In genomic region chrX:51680428-51681169, GRCm38 (mm10) we compare ENCODE assay signal across 8 mouse cellular contexts. TPM values are rescaled to one million over a fixed set of nuclear protein-coding genes. Genes with fewer than 3 reads are reported as not detected.
DNase-seq lines count a peak whose midpoint lies in the region; ATAC-seq and TF ChIP-seq lines count a peak whose summit lies in the region.

No protein-coding gene starts in this region.

- TF ChIP-seq POLR2A in cortical plate, adult 2 months (IDR thresholded peaks at IDR 0.05; ENCODE audit: extremely low read depth, insufficient read depth, low read length) = no peak

- peak; percentile 34 for DNase-seq in right cerebral cortex, adult 18-20 months
- no peak for DNase-seq in right cerebral cortex, postnatal 25 days
- peak; percentile 7 for DNase-seq in kidney, adult 9 months
- peak; percentile 42 for DNase-seq in liver, embryonic 11.5 days (ENCODE audit: low spot score)
- peak; percentile 2 for DNase-seq in ovary, postnatal 14 days (ENCODE audit: low spot score)
- no peak for DNase-seq in thymus, postnatal 10 days (ENCODE audit: low spot score in 2 of 2)

- peak overlapping the region; percentile 97 for H3K4me3 ChIP-seq in cortical plate, adult 2 months (ENCODE audit: insufficient read depth, low read length)
- peak overlapping the region; percentile 45 for H3K4me3 ChIP-seq in liver, embryonic 11.5 days (ENCODE audit: low read depth, low read length)

- H3K9ac ChIP-seq in liver, embryonic 11.5 days (ENCODE audit: low read depth, low read length) = peak overlapping the region; percentile 25; the same call in 1 of the 2 replicates

- H3K4me1 ChIP-seq in cortical plate, adult 2 months (ENCODE audit: control insufficient read depth, insufficient read depth, low read length) = no peaks in the 10 kb centered on the region
- H3K4me1 ChIP-seq in liver, embryonic 11.5 days (replicated peaks; ENCODE audit: control insufficient read depth, insufficient read depth, low read length) = no peaks in the 10 kb centered on the region

- WGBS in liver, embryonic 11.5 days = 17% methylated on average over 67 of the region's 70 CpGs

- no peaks in the 10 kb centered on the region for H3K9me3 ChIP-seq in liver, embryonic 11.5 days (ENCODE audit: control insufficient read depth, low read length)

- no peak for TF ChIP-seq CTCF in cortical plate, adult 2 months (IDR thresholded peaks at IDR 0.05; ENCODE audit: extremely low read depth, insufficient read depth, low read length)

- peak; percentile 66 for ATAC-seq in granulocyte monocyte progenitor cell, adult 5-6 weeks (replicated peaks; ENCODE audit: poor library complexity, severe bottlenecking)
- no peak for ATAC-seq in liver, embryonic 11.5 days (replicated peaks; ENCODE audit: low FRiP score)

- H3K27me3 ChIP-seq in liver, embryonic 11.5 days (replicated peaks; ENCODE audit: control insufficient read depth, insufficient read depth, low read length) = peaks cover 55% of the 10 kb centered on the region

- H3K4me2 ChIP-seq in liver, embryonic 11.5 days = peak overlapping the region; percentile 65

- no peak overlapping the region for H3K27ac ChIP-seq in cortical plate, adult 2 months (ENCODE audit: insufficient read depth, low read length)
- H3K27ac ChIP-seq in liver, embryonic 11.5 days (ENCODE audit: low read depth, low read length) = no peak overlapping the region

- H3K36me3 ChIP-seq in liver, embryonic 11.5 days (ENCODE audit: control insufficient read depth, insufficient read depth, low read length) = no peaks in the 10 kb centered on the region

RNA-seq across cellular contexts. Expression of gene Hs6st2, which starts 1.1 kb away (rescaled TPM):
- 7.5 and 10.7 TPM in 2 replicates for polyA plus RNA-seq in cortical plate, adult 2 months (2012; rRNA removed)
- total RNA-seq in granulocyte monocyte progenitor cell, adult 5-6 weeks (2014; fragmentation: Nextera tagmentation) = not detected in 2 replicates
- not detected in 2 replicates for total RNA-seq in granulocyte monocyte progenitor cell, adult 5-6 weeks (2017)
- polyA plus RNA-seq in liver, embryonic 11.5 days (2014; fragmentation: Nextera tagmentation; extraction: Ambion mirVana) = 6.7 and 7.0 TPM in 2 replicates

Comparison
In these comparisons a context has a peak if more than half of its experiments do, and no peak if none do; other contexts are left out.
1. DNase-seq: peak in right cerebral cortex, adult 18-20 months (single experiment), kidney, adult 9 months (single experiment), liver, embryonic 11.5 days (single experiment) and ovary, postnatal 14 days (single experiment); none in right cerebral cortex, postnatal 25 days (single experiment) and thymus, postnatal 10 days (0 of 2).